Mouse (Mus musculus): ENCODE measurements around the gene Rbfox3.
A peak's percentile ranks its signal among the peaks of the same experiment; 100 is the strongest.

Gene Rbfox3

GRCm38 (mm10) chr11:118540411-118541026 is 370.9 kb downstream of the Rbfox3 start:
- DNase-seq: no peak

- no peak for DNase-seq
Observed at GRCm38 (mm10) chr11:118538008-118538407, 373.4 kb downstream of the Rbfox3 start.

- DNase-seq: peak; percentile 44
Observed at GRCm38 (mm10) chr11:118534382-118535092, 376.9 kb downstream of the Rbfox3 start.

GRCm38 (mm10) chr11:118530313-118530712 is 381.1 kb downstream of the Rbfox3 start:
- DNase-seq: no peak

DNA sequence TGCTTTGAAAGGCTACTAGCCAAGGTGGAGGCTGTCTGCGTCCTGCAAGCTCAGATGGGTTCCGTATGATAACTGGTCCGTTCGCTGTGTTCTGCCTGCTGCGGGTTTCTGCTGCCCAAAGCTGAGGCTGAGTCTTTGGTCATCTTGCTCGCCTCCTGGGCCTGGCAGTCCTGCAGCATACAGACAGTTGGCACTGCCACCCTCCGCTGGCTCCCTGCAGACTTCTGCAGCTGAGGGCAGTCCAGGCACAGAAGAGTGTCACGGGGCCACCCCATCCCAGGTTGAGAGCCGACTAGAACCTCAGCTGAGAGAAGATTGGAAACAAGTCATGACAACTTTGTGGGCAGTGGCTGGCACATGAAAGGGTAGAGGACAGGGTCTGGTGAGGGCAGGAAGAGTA is 382.6 kb downstream of the Rbfox3 start:
- no peak for DNase-seq

GRCm38 (mm10) chr11:118525059-118525458 is 386.3 kb downstream of the Rbfox3 start:
- no peak for DNase-seq

- no peak for DNase-seq
Observed at GRCm38 (mm10) chr11:118523496-118524145, 387.8 kb downstream of the Rbfox3 start.

DNA sequence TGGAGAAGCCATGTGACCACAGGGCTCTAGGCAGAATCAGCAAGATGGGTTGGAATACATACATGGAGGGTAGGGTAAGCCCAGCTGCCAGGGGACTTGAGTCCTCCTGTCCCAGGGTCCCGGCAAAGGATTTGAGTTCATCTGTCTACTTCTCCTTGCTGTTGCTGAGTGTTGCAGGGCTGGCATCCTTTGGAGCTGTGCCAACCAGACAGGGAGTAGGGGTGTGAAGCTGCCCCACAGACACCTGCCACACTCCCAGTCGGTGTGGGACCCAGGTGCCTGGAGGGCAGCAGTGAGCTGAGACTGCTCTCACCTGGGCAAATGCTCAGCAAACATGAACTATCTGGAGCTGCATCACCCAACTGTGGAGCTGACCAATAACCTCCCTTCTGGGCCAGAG is 390.5 kb downstream of the Rbfox3 start:
- DNase-seq: no peak

- DNase-seq: no peak
Observed at GRCm38 (mm10) chr11:118520251-118520650, 391.1 kb downstream of the Rbfox3 start.

DNA sequence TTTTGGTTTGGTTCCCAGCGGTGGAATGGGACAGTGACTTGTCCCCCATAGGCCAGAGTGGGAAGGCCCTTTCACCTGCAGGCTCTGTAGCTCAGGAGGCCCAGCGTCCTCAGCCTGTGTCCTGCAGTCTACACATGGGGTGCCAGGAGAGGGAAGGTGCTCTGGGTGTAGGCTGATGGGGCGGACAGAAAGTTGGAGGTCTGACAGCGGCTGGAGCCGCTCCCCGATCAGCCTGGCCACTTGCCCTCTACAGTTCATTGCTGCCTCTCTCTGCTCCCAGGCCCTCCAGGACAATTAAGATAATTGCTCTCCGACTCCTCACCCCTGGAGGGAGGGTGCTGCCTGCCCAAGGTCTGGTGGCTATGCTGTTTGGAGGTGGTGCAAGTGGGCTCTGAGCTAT is 392.7 kb downstream of the Rbfox3 start:
- DNase-seq: no peak

DNA sequence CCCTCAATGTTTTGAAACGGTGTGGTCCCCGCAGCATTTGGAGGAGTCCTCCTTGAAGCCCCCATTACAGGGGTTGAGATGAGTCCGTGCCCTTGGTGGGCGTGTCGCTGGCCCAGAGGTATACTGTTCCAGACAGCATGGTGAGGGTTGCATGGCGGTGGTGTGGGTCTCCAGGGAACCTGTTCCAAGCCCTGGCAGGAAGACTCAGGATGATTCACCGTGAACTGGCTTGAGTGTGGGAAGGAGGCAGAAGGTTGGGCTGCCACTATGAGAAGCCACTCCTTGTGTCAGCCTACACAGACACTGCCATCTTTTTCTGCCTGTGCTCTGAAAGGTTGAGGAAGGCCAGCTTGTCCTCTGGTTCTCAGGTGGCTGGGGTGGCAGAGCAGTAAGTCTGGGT is 393.5 kb downstream of the Rbfox3 start:
- no peak for DNase-seq

DNA sequence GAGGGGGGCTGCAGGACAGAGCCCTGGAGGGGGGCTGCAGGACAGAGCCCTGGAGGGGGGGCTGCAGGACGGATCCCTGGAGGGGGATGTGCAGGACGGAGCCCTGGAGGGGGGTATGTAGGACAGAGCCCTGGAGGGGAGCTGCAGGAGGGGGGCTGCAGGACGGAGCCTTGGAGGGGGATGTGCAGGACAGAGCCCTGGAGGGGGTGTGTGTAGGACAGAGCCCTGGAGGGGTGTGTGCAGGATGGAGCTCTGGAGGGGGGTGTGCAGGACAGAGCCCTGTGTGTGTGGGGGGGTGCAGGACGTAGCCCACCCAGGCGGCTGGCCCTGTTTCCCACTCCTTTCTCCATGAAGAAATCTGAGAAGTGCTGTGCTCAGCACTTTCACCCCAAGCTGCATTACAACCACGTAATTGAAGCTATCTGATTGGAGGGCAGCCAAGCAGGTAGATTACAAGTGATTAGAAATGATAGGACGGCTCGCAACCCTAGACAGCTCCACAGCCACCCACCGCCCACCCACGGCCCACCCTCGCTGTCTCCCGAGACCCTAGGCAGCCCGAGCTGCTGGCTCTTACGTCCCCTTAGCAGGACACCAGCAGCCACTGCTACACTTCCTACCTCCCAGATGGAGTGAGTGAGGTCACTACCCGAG is 399.0 kb downstream of the Rbfox3 start:
- no peak for DNase-seq

DNA sequence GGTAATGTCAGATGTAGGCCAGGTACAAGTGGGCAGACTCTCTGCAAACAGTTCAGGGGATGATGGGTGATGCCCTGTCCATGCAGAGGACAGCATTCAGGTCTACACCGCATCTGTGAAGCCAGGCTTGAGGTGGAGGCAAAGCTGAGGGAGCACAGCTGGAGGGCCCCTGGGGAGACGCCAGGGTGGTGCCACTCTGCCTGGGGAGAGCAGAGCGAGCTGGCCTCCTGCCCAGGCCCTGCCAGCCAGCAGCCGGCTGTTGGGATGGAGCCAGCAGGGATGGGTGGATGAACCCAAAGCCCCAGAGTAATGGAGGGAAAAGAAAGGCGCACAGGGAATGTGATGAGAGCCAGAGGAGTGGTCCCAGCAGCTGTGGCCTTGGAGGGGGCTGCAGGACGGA is 399.5 kb downstream of the Rbfox3 start:
- DNase-seq: peak; percentile 79

- no peak for DNase-seq
Observed at GRCm38 (mm10) chr11:118508341-118508740, 403.1 kb downstream of the Rbfox3 start.

- DNase-seq: peak; percentile 79
Observed at GRCm38 (mm10) chr11:118507904-118508303, 403.5 kb downstream of the Rbfox3 start.

- no peak for DNase-seq
Observed at GRCm38 (mm10) chr11:118507095-118507494, 404.3 kb downstream of the Rbfox3 start.

- no peak for DNase-seq
Observed at GRCm38 (mm10) chr11:118504180-118504454, 407.3 kb downstream of the Rbfox3 start.

DNA sequence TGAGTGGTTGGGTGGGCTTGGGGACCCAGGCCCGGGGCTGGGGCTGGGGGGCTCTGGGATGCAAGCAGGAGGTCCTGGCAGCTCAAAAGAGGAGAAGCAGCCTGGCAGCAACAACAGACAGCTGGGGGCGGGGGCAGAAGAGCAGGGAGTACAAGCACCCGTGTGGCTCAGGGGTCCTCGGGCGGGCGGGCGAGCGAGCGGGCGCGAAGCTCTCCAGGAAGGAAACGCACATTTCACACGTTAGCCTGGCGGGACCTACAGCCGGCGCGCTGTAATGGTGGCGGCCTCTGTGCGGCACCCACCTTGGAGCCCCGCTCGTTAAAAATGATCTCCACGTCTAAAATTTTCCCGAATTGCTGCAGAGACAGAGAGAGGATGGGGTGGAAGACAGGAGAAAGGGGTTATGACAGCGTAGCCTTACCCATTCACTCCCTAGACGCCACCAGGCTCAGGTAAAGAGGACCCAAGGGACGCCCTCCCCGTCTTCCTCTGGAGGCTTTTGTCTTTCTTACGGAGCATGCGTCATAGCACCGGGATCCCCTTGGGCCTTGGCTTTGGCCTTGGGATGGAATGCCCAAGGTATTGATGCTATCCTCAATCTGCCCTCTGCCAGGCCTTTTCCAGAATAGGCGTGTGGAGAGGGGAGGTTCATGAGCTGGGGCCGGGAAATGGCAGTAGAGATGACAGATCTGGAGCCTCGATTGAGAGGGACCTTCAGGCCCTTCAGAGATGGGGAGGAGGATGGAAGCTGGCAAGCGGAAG is 407.8 kb downstream of the Rbfox3 start:
- DNase-seq: no peak

GRCm38 (mm10) chr11:118502990-118503389 is 408.4 kb downstream of the Rbfox3 start:
- DNase-seq: no peak

DNA sequence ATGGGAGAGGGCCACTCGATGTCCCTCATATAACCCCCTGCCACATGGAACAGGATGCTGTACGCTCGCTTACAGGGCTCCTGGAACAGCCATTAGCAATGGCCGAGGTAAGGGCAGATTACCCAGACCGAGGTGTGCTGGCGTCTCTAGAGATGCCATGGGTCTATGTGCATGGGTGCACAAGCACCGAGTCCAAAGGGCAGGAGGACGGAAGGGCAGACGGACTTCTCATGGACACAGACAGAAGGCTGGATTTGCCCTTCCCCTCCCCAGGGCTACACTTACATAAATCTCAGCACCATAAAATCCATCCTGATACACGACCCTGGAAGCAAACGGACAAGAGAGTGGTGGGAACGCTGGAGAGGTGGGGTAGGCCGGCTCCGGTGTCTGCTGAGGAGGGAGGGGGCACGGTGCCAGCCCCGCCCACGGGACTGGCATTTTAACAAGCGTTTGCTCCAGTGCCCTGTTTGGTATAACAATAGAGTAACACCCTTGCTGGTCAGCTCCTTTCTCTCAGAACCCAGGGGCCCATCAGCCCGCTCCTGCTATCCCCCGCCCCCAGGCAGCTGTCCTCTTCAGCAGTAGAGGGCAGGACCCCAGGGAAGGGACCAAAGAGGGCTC is 415.2 kb downstream of the Rbfox3 start:
- DNase-seq: no peak

- DNase-seq: no peak
Observed at GRCm38 (mm10) chr11:118495065-118495464, 416.3 kb downstream of the Rbfox3 start.

DNA sequence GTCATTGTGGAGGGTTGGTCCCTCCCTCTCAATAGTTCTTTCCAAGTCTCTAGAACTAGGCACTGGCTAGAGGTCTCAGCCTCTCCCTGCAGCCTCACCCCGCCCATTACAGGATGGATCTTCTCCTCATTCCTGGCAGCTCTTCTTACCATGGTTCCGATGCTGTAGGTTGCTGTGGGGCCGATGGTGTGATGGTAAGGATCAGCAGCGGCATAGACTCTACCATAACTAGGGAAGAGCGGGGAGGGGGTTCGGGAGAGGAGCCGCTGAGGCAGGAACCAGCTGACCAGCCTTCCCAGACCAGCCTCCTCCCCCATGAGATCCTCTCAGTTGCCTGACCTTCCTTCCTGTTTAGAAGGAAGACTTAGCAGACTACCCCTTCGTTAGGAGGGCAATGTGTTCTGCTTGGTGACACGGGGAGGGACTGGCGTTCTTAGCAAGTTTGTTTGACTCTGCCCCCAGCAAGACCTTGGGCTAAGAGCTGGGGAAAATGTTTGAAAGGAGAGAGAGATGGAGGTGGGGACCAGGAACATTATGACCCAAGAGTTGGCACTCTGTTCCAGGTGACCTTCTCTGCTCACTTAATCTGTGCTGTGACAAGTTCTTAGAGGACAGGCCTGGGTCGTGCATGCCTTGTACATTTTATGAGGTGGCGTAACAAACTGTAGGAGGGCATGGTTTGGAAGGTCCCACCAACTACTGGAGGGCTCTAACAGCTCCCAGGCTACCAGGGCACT is 417.2 kb downstream of the Rbfox3 start:
- DNase-seq: no peak
